Mouse (Mus musculus) liver, embryonic 14.5 days (tissue): ENCODE results near the gene Mrps18a.

Experiments
- CTCF ChIP-seq: IDR thresholded peaks from 2 replicates; pipeline ENCODE4 v1.5.1; 2016; ENCODE audit warnings: antibody characterized with exemption, low read depth, control low read depth
- EP300 ChIP-seq: IDR thresholded peaks from 2 replicates; pipeline ENCODE4 v1.6.1; 2016; ENCODE audit warnings: antibody characterized with exemption, low read depth

DNA sequence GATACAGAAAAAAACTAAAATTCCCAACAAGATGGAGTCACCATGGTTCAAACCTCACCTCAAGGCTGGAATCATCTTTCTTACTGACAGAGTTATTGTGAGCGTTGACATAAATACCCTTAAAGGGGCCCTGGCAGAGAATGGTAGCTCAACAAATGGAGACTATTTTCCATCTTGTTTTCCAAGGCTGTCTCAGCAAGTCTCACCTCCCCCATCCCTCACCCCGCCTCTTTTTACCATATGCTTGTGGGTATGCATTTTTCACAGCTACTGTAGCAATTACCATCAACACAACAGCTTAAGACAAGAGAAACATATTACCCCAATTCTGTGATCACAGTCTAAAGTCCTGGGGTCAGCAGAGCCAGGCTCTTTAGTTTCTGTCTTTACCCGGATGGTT lies 27.4 kb upstream of the Mrps18a start:
- TF ChIP-seq CTCF (no peak), EP300 (no peak)
